Mouse (Mus musculus) midbrain, embryonic 11.5 days (tissue): ENCODE data around the gene Pde2a. TPM values are rescaled to one million over a fixed set of nuclear protein-coding genes. Genes with fewer than 3 reads are reported as not detected.

Experiments
- ATAC-seq: fragments of 200-750 bp; cut with Nextera tagmentation; 2 replicates; pipeline ENCODE4 v1.8.0; 2017; ENCODE audit warnings: moderate TSS enrichment, moderate library complexity; ENCODE audit not compliant: low FRiP score
- DNase-seq: peaks from one replicate; pipeline ENCODE4 v3.0.0; 2015; ENCODE audit warnings: low spot score; ENCODE audit errors: missing footprints
- H3K27ac ChIP-seq: fragments of 300-500 bp; sonication (generic); 2 replicates; pipeline ENCODE4 v1.5.1; 2014; ENCODE audit warnings: low read depth, low read length
- H3K27me3 ChIP-seq: fragments of 300-500 bp; sonication (generic); 2 replicates; pipeline ENCODE4 v1.6.1; 2014; ENCODE audit warnings: mild to moderate bottlenecking, low read length, moderate library complexity, mixed read lengths; ENCODE audit not compliant: control insufficient read depth, insufficient read depth
- H3K36me3 ChIP-seq: fragments of 300-500 bp; sonication (generic); 2 replicates; pipeline ENCODE4 v1.6.1; 2014; ENCODE audit warnings: mild to moderate bottlenecking, low read length, moderate library complexity, mixed read lengths; ENCODE audit not compliant: control insufficient read depth, insufficient read depth
- H3K4me1 ChIP-seq: fragments of 300-500 bp; sonication (generic); 2 replicates; pipeline ENCODE4 v1.6.1; 2014; ENCODE audit warnings: low read length; ENCODE audit not compliant: control insufficient read depth, insufficient read depth
- H3K4me2 ChIP-seq: fragments of 300-500 bp; sonication (generic); 2 replicates; pipeline ENCODE4 v1.6.1; 2014; ENCODE audit warnings: mild to moderate bottlenecking, moderate library complexity
- H3K4me3 ChIP-seq: fragments of 300-500 bp; sonication (generic); 2 replicates; pipeline ENCODE4 v1.5.1; 2014; ENCODE audit warnings: low read depth, low read length
- H3K9ac ChIP-seq: fragments of 300-500 bp; sonication (generic); 2 replicates; pipeline ENCODE4 v1.6.1; 2014; ENCODE audit warnings: low read length
- H3K9me3 ChIP-seq: fragments of 300-500 bp; sonication (generic); 2 replicates; pipeline ENCODE4 v1.6.1; 2016; ENCODE audit warnings: low read length; ENCODE audit not compliant: control insufficient read depth
- WGBS: fragments of 180-500 bp; shearing (Covaris S2); extraction: QIAGEN DNeasy Blood & Tissue Kit; methylation state at CpG from one replicate; pipeline ENCODE4 v1.1.7; 2014; 5-methylcytosine and 5-hydroxymethylcytosine counted together
- polyA plus RNA-seq: library from polyadenylated mRNA; unstranded; fragments of >200 nt; fragmentation: Nextera tagmentation; extraction: Ambion mirVana; gene quantifications from 2 replicates; pipeline ENCODE4 v1.2.1, GENCODE M21; 2014

Pde2a gene
- polyA plus RNA-seq, 1 experiment from 2014 or later = 13.0 TPM

DNA sequence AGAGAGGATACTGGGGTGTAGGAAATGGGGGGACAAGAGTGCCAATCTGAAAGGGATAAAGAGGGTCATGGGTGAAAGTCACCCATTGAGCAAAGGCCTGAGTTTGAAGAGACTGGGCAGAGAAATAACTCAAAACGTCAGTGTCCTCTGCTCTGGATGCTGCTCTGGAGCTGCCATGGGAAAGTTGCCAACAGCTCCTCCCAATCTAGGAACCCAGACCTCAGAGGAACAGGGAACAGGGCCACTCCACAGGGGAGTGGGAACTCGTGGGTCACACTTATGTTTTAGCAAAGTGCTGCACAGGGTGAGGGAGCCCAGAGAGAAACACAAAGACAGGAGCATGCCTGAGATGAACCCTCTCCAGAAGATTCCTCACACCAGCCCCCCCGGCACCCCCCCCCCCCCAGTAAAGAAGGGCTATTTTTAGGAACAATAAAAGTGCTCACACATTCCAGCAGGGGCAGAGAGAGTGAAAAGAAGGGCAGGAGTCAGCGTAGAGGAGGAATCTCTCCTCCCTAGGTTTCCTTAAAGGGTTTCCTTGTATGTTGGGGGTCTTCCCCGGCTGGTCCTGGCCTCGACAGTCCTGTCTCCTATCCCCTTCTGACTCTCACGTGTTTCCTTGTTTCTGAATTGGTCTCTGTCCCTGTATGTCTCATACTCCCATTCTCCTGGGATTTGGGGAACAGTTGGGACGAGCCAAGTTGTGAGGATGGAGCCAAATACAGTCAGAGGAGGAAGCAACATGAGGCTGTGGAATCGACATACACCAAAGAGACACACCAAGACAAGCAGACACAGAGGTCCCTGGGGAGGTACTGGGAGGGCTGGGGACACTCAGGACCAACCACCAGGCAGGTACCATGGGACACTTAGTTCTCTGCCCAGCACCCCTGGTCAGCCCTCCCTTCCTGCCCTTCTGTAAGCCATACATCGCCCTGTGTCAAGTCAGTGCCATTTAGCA is 51.4 kb downstream of the Pde2a start:
- Histone ChIP-seq H3K4me2 (no peak overlapping the region), H3K9me3 (no peaks in the 10 kb centered on the region), H3K4me3 (no peak overlapping the region), H3K27me3 (no peaks in the 10 kb centered on the region), H3K36me3 (no peaks in the 10 kb centered on the region), H3K27ac (no peak overlapping the region), H3K4me1 (no peaks in the 10 kb centered on the region), H3K9ac (no peak overlapping the region)
- DNase-seq (peak; percentile 61), ATAC-seq (no peak)
- 61% methylated on average over 10 of the region's 10 CpGs for WGBS

DNA sequence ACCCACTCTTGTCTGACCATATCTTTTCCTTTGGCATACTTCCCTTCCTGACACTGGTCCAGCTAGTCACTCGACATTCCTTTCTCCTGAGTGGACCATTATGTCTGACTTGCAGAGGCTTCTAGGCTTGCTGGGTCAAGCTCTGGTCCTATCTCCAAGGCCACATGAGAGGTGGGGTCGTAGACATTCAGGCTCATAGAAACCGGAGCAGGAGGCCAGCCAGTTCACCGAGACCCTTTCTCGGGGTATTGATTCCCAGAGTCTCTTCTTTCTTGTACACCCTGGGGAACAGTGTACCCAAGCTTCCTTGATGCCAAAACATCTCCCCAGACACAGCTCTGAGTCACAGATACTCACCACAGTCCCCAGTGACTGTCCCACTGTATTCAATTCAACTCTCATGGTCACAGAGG is 52.9 kb downstream of the Pde2a start:
- no peaks in the 10 kb centered on the region for H3K9me3 ChIP-seq
- WGBS = 91% methylated on average over 5 of the region's 5 CpGs
- ATAC-seq (no peak), DNase-seq (no peak)
- no peak overlapping the region for H3K4me2 ChIP-seq
- H3K27ac ChIP-seq = no peak overlapping the region
- H3K36me3 ChIP-seq = no peaks in the 10 kb centered on the region
- H3K4me1 ChIP-seq = no peaks in the 10 kb centered on the region
- no peak overlapping the region for H3K4me3 ChIP-seq
- no peak overlapping the region for H3K9ac ChIP-seq
- H3K27me3 ChIP-seq = no peaks in the 10 kb centered on the region

DNA sequence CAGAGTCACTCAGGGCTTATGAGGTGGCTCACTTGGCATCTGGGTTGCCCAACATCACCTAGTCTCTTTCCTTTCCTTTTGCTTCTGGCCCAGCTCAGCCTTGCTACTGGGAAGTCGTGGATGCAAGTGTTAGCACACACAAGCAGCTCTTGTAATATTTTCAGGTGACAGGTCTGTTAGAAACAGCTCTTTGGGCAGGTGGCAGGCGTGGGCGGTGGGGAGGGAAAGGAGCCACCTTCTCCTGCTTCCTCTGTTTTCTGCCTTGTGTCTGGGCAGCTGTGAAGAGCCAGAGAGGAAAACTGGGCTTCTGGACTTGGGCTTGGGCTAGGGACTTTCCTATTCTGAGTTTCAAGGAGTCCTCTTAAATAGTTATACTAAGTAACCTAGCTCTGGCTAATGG is 54.5 kb downstream of the Pde2a start:
- no peaks in the 10 kb centered on the region for H3K4me1 ChIP-seq
- no peak overlapping the region for H3K4me3 ChIP-seq
- no peaks in the 10 kb centered on the region for H3K27me3 ChIP-seq
- no peak overlapping the region for H3K9ac ChIP-seq
- no peaks in the 10 kb centered on the region for H3K36me3 ChIP-seq
- DNase-seq (no peak), ATAC-seq (no peak)
- 85% methylated on average over 3 of the region's 3 CpGs for WGBS
- H3K27ac ChIP-seq = no peak overlapping the region
- H3K4me2 ChIP-seq = no peak overlapping the region
- no peaks in the 10 kb centered on the region for H3K9me3 ChIP-seq

DNA sequence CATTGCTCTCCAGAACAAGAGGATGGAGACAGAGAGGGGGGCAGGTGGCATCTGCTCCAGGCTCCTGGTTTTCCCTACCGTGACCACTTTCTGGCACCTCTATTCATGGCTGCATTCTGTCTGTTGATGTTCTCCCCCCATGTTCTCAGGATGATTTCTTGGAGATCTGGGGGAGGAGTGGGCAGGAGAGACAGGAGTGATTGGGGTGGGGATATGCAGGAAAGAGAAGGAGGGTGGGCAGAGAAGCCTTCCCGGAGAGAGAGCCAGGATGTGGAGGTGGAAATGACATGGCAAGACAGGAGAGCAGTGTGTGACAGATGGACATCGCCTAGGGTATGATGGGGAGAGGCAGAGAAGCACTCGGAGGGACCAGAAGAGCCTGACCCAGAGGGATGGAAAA is 55.0 kb downstream of the Pde2a start:
- 82% methylated on average over 4 of the region's 4 CpGs for WGBS
- Histone ChIP-seq H3K4me1 (no peaks in the 10 kb centered on the region), H3K27me3 (no peaks in the 10 kb centered on the region), H3K4me3 (no peak overlapping the region), H3K4me2 (no peak overlapping the region), H3K27ac (no peak overlapping the region), H3K9ac (no peak overlapping the region), H3K36me3 (no peaks in the 10 kb centered on the region), H3K9me3 (no peaks in the 10 kb centered on the region)
- DNase-seq = no peak
- no peak for ATAC-seq

DNA sequence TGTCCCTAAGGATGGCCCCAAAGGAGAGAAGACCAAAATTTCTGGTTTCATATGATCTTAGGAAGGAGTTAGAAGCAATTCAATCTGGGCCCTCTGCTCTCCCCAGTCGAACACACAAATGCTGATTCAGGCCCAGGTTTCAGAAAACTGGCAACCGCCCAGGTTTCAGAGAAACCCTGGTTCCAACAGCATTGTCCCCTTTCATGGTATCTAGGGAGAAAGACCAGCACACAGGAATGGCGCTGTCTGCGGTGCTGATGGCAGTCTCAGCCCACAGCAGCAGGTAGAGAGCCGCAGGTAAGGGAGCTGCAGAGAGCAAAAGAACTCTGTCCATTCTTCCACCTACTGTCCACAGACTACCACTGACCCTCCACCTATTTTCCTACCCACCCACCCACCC is 55.7 kb downstream of the Pde2a start:
- 49% methylated on average over 5 of the region's 5 CpGs for WGBS
- Histone ChIP-seq H3K4me2 (no peak overlapping the region), H3K27me3 (no peaks in the 10 kb centered on the region), H3K9ac (no peak overlapping the region), H3K27ac (no peak overlapping the region), H3K4me1 (no peaks in the 10 kb centered on the region), H3K9me3 (no peaks in the 10 kb centered on the region), H3K36me3 (no peaks in the 10 kb centered on the region), H3K4me3 (no peak overlapping the region)
- ATAC-seq (no peak), DNase-seq (no peak)

DNA sequence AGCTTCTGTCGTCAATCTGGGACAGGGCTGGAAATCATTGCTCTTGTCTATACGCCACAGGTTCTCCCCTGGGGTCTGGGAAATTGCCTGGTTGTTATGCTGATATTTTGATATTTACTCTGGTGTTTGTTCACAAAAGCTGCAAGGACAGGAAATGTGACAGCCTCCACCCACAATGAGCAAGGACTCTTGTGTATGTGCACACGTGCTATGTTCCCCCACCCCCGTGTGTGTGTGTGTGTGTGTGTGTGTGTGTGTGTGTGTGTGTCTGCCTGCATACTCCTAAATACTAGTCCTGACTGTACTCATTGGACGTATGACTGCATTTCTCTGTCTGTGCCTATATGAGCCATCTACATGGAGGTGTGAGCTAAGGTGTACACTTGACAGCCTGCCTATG is 56.6 kb downstream of the Pde2a start:
- no peak overlapping the region for H3K4me3 ChIP-seq
- H3K4me2 ChIP-seq = no peak overlapping the region
- no peak overlapping the region for H3K9ac ChIP-seq
- H3K27me3 ChIP-seq = no peaks in the 10 kb centered on the region
- WGBS = 85% methylated on average over 5 of the region's 5 CpGs
- H3K27ac ChIP-seq = no peak overlapping the region
- DNase-seq = no peak
- no peaks in the 10 kb centered on the region for H3K4me1 ChIP-seq
- no peaks in the 10 kb centered on the region for H3K36me3 ChIP-seq
- no peak for ATAC-seq
- no peaks in the 10 kb centered on the region for H3K9me3 ChIP-seq

DNA sequence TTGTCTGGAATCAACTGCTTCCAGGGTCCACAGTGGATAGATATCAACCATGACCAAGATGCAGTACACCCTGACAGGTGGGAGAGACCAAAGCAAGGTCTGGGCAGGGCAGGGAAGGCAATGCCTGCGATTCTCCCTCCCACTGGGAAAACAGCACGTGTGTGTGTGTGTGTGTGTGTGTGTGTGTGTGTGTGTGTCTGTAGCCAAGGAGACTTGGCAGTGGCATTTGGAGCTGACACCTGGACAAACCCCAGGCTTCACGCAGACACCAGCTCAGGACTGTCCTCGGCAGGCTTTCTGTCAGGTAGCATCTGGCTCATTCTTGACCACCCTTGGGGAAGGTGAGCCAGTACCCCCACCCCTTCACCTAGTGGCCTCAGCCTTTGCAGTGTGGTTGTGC is 58.4 kb downstream of the Pde2a start:
- no peak for ATAC-seq
- H3K4me1 ChIP-seq = no peaks in the 10 kb centered on the region
- no peak for DNase-seq
- H3K4me3 ChIP-seq = no peak overlapping the region
- H3K27me3 ChIP-seq = no peaks in the 10 kb centered on the region
- no peaks in the 10 kb centered on the region for H3K36me3 ChIP-seq
- WGBS = 64% methylated on average over 4 of the region's 4 CpGs
- no peak overlapping the region for H3K9ac ChIP-seq
- no peaks in the 10 kb centered on the region for H3K9me3 ChIP-seq
- H3K4me2 ChIP-seq = no peak overlapping the region
- no peak overlapping the region for H3K27ac ChIP-seq

DNA sequence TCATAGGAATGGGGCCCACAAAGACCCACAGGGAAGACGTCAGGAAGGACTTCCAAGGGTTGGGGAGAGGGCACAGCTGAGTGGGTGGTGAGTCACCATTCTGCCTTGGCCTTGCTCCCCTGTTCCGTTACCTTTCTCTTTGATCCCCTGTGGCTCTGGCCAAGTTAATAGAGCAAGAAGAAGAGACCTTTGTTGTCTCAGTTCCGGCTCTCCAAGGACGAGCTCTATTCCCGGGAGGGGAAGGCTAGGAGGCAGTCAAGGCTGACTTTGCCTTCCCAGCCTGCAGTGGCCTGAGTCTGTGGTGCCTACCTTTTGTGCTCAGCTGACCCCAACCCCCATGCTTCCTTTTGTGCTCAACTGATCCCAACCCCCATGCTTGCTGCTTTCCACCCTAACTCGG is 59.2 kb downstream of the Pde2a start:
- no peaks in the 10 kb centered on the region for H3K36me3 ChIP-seq
- H3K27me3 ChIP-seq = no peaks in the 10 kb centered on the region
- no peak overlapping the region for H3K9ac ChIP-seq
- 64% methylated on average over 6 of the region's 6 CpGs for WGBS
- no peaks in the 10 kb centered on the region for H3K9me3 ChIP-seq
- no peak overlapping the region for H3K4me3 ChIP-seq
- H3K4me1 ChIP-seq = no peaks in the 10 kb centered on the region
- DNase-seq (no peak), ATAC-seq (no peak)
- no peak overlapping the region for H3K4me2 ChIP-seq
- H3K27ac ChIP-seq = no peak overlapping the region

DNA sequence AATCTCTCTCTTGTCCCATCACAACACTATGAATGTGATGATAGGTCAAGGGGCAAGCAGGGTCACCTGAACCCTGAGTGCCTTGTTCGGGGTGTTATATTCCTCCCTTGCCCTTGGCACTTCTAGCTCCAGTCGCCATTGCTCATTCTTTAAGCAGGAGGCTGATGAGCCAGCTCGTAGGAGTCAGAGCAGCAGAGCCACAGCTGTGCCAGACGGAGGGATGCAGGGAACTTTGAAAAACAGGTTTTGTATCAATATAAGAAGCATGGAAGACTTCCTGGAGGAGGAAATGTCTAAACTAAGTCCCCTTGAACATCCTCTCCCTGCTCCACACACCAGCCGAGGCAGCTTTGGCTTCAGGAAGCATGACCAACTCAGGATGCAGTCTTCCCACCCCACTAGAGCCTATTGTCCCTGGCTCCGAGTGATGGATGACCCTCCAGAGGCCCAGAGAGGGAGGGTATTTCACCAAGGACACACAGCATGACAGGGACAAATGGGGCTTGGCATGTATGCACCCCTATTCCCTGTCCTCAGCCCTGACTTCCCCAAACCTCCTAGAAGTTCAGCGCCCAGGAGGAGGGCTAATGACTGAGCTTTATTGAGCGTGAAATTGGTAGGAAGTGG is 60.5 kb downstream of the Pde2a start:
- Histone ChIP-seq H3K27me3 (no peaks in the 10 kb centered on the region), H3K4me1 (no peaks in the 10 kb centered on the region), H3K36me3 (no peaks in the 10 kb centered on the region), H3K4me2 (no peak overlapping the region), H3K9me3 (no peaks in the 10 kb centered on the region), H3K9ac (no peak overlapping the region), H3K4me3 (no peak overlapping the region), H3K27ac (no peak overlapping the region)
- no peak for DNase-seq
- WGBS = 75% methylated on average over 8 of the region's 8 CpGs
- no peak for ATAC-seq
